Mouse (Mus musculus): ENCODE results near the gene Sowahd. TPM values are rescaled to one million over a fixed set of nuclear protein-coding genes. Genes with fewer than 3 reads are reported as not detected.

Sowahd gene
- not detected in 4 replicates for total RNA-seq (2023; ENCODE audit: inconsistent age)

GRCm38 (mm10) chrX:37048066-37048889 is at the start of gene Sowahd:
Gene Sowahd (plus strand): TSS chrX:37048845.

GRCm38 (mm10) chrX:37084927-37085660 is 36.4 kb downstream of the Sowahd start, which contains the start of gene Rpl39:
Gene Rpl39 (minus strand): TSS chrX:37085402.

Other genes with a start within 250 kb of the Sowahd start
- 65.8 to 83.1 TPM (median 73.8 TPM) in 4 replicates for gene Ube2a, start 174.9 kb upstream of the Sowahd start, total RNA-seq (2023; ENCODE audit: inconsistent age)
- 40.2 to 47.0 TPM (median 43.4 TPM) in 4 replicates for gene C330007P06Rik, start 174.7 kb upstream of the Sowahd start, total RNA-seq (2023; ENCODE audit: inconsistent age)
- 11.7 to 12.9 TPM (median 12.1 TPM) in 4 replicates for gene Nkrf, start 145.9 kb upstream of the Sowahd start, total RNA-seq (2023; ENCODE audit: inconsistent age)
- 103 to 126 TPM (median 116 TPM) in 4 replicates for gene Sept6, start 57.1 kb upstream of the Sowahd start, total RNA-seq (2023; ENCODE audit: inconsistent age)
- 1,363 to 1,422 TPM (median 1,391 TPM) in 4 replicates for gene Rpl39, start 36.6 kb downstream of the Sowahd start, total RNA-seq (2023; ENCODE audit: inconsistent age)
- gene Upf3b, start 61.5 kb downstream of the Sowahd start, total RNA-seq (2023; ENCODE audit: inconsistent age) = 46.3 to 51.6 TPM (median 49.7 TPM) in 4 replicates
- 15.6 to 18.2 TPM (median 16.6 TPM) in 4 replicates for gene Nkap, start 78.0 kb downstream of the Sowahd start, total RNA-seq (2023; ENCODE audit: inconsistent age)
- not detected in 4 replicates for gene Akap14, start 120.0 kb downstream of the Sowahd start, total RNA-seq (2023; ENCODE audit: inconsistent age)
- gene Ndufa1, start 142.3 kb downstream of the Sowahd start, total RNA-seq (2023; ENCODE audit: inconsistent age) = 89.5 to 105 TPM (median 95.8 TPM) in 4 replicates
- gene Rnf113a1, start 142.4 kb downstream of the Sowahd start, total RNA-seq (2023; ENCODE audit: inconsistent age) = 1.00 to 1.9 TPM (median 1.2 TPM) in 4 replicates
- not detected in 4 replicates for gene Gm9, start 162.2 kb downstream of the Sowahd start, total RNA-seq (2023; ENCODE audit: inconsistent age)
- not detected in 4 replicates for gene Rhox1, start 173.4 kb downstream of the Sowahd start, total RNA-seq (2023; ENCODE audit: inconsistent age)
- not detected in 4 replicates for gene Rhox2a, start 196.1 kb downstream of the Sowahd start, total RNA-seq (2023; ENCODE audit: inconsistent age)
- gene Rhox3a, start 201.1 kb downstream of the Sowahd start, total RNA-seq (2023; ENCODE audit: inconsistent age) = not detected in 4 replicates
- gene Rhox4a, start 216.5 kb downstream of the Sowahd start, total RNA-seq (2023; ENCODE audit: inconsistent age) = not detected in 4 replicates